Mouse (Mus musculus) brown adipose tissue, adult 24 weeks (tissue): Measurements from ENCODE around the gene Plagl2. TPM values are rescaled to one million over a fixed set of nuclear protein-coding genes. Genes with fewer than 3 reads are reported as not detected.

ENCODE experiments used
- H3K27ac ChIP-seq: fragments of 200-500 bp; replicated peaks from 2 replicates; pipeline ENCODE4 v1.5.1; 2012; ENCODE audit warnings: low read depth, mild to moderate bottlenecking, low read length
- H3K4me1 ChIP-seq: fragments of 200-500 bp; 2 replicates; pipeline ENCODE4 v1.6.1; 2012; ENCODE audit warnings: low read length, mixed read lengths; ENCODE audit not compliant: control insufficient read depth, insufficient read depth, insufficient read length
- H3K4me3 ChIP-seq: fragments of 200-500 bp; 2 replicates; pipeline ENCODE4 v1.5.1; 2012; ENCODE audit warnings: low read depth, mild to moderate bottlenecking, low read length, moderate library complexity; ENCODE audit not compliant: insufficient read depth
- polyA plus RNA-seq: library from polyadenylated mRNA; stranded (reverse); fragments of >200 nt; gene quantifications from 2 replicates; pipeline ENCODE4 v1.2.4, GENCODE M21; 2012; ENCODE audit not compliant: missing spikeins, insufficient read depth, insufficient read length

Plagl2 gene
- polyA plus RNA-seq, 1 experiment: 2.8 TPM

DNA sequence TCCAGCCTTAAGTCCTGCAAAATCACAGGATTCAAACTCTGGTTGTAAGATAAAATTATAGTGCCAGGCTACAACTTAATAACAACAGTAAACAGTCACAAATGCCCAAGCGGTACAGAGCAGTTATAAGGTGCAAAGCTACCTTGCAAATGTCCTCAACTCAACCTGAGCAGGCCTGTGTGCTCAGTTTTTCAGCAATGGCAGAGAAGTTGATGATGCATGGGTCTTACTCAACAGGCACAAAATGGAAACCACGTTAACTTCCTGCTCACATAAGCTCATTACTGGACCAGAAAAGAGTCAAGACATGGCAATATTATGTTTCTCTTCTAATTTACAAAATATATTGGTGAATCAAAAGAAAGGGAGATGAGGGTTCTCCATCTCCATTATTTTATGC is 18.7 kb downstream of the Plagl2 start:
- Histone ChIP-seq H3K4me3 (no peak overlapping the region), H3K4me1 (peaks cover 3% of the 10 kb centered on the region; the same call in 1 of the 2 replicates), H3K27ac (no peak overlapping the region)

GRCm38 (mm10) chr2:153222130-153222529 is 19.1 kb downstream of the Plagl2 start:
- no peak overlapping the region for H3K4me3 ChIP-seq
- H3K4me1 ChIP-seq: peaks cover 3% of the 10 kb centered on the region; the same call in 1 of the 2 replicates
- no peak overlapping the region for H3K27ac ChIP-seq

- Histone ChIP-seq H3K27ac (no peak overlapping the region), H3K4me1 (peaks cover 3% of the 10 kb centered on the region; the same call in 1 of the 2 replicates), H3K4me3 (no peak overlapping the region)
These were observed 19.6 kb downstream of the Plagl2 start for GRCm38 (mm10) chr2:153221620-153222019.

DNA sequence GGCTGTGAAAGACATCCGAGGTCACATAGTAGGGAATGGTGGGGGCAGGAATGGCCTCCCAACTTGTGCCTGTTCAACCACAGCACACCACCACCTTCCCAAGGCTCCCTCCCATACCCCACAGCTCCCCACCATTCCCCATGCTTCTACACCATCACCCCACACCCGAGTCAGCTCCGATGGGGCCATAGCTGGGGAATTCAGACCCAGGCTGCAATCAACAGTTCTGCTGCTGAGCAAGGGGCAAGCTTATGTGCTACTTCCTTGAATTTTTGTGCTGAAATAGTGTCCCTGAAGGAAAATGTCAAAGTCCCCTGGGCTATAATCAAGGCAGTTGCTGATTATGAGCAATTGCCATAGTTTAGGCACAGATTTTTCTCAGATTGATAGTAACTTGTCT is 22.7 kb downstream of the Plagl2 start:
- Histone ChIP-seq H3K27ac (no peak overlapping the region), H3K4me1 (peaks cover 3% of the 10 kb centered on the region; the same call in 1 of the 2 replicates), H3K4me3 (no peak overlapping the region)

- Histone ChIP-seq H3K4me3 (no peak overlapping the region), H3K27ac (no peak overlapping the region), H3K4me1 (peaks cover 3% of the 10 kb centered on the region; the same call in 1 of the 2 replicates)
These were observed 23.3 kb downstream of the Plagl2 start for GRCm38 (mm10) chr2:153217826-153218340.

GRCm38 (mm10) chr2:153215421-153215820 is 25.8 kb downstream of the Plagl2 start:
- Histone ChIP-seq H3K27ac (peak overlapping the region; percentile 23; the same call in 1 of the 2 replicates), H3K4me3 (no peak overlapping the region), H3K4me1 (peaks cover 3% of the 10 kb centered on the region; the same call in 1 of the 2 replicates)

DNA sequence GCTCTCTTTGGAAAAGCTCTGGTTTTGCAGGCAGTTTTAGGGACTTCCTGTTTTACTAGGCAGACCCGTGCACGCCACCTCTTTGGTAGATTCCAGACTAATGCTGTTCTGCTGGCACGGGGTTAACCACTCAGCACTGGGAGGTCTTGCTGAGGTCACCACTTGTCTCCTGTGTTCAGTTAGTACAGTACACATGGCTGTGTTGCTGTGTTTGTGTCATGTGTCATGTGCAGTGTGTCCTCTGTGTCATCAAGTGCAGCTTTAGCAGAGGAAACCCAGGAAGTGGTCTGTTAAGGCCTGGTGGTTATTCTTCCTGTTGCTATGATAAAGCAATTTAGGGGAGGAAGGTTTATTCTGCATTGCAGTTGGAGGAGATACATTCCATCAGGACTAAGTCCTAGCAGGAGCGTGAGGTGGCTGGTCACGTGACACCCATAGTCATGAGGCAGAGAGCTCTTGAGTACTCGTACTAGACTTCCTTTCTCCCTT is 26.4 kb downstream of the Plagl2 start:
- Histone ChIP-seq H3K27ac (peak overlapping the region; percentile 23), H3K4me3 (no peak overlapping the region), H3K4me1 (peaks cover 3% of the 10 kb centered on the region; the same call in 1 of the 2 replicates)

GRCm38 (mm10) chr2:153213351-153213750 is 27.9 kb downstream of the Plagl2 start:
- H3K4me3 ChIP-seq: no peak overlapping the region
- no peak overlapping the region for H3K27ac ChIP-seq
- H3K4me1 ChIP-seq: peaks cover 3% of the 10 kb centered on the region; the same call in 1 of the 2 replicates

GRCm38 (mm10) chr2:153211451-153211850 is 29.8 kb downstream of the Plagl2 start:
- H3K4me3 ChIP-seq: no peak overlapping the region
- no peaks in the 10 kb centered on the region for H3K4me1 ChIP-seq
- H3K27ac ChIP-seq: no peak overlapping the region

GRCm38 (mm10) chr2:153209286-153209685 is 31.9 kb downstream of the Plagl2 start:
- Histone ChIP-seq H3K27ac (no peak overlapping the region), H3K4me1 (no peaks in the 10 kb centered on the region), H3K4me3 (no peak overlapping the region)

DNA sequence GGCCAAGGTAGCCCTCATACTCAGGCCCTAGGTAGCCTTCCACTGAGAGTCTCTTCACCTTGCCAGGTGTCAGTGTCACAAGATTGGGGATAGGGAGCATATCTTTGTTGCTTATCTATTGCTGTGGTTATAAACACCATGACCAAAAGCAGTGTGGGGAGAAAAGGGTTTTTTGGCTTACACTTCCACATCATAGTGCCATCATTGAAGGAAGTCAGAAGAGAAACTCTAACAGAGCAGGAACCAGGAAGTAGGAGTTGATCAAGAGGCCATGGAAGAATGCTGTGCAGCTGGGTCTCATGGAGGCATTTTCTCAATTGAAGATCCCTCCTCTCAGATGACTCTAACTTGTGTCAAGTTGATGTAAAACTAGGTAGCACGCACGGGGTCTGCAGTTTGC is 33.1 kb downstream of the Plagl2 start:
- Histone ChIP-seq H3K4me3 (no peak overlapping the region), H3K4me1 (no peaks in the 10 kb centered on the region; the same call in 1 of the 2 replicates), H3K27ac (no peak overlapping the region)

- Histone ChIP-seq H3K27ac (no peak overlapping the region), H3K4me1 (no peaks in the 10 kb centered on the region; the same call in 1 of the 2 replicates), H3K4me3 (no peak overlapping the region)
These were observed 38.5 kb downstream of the Plagl2 start for GRCm38 (mm10) chr2:153202766-153203165.

GRCm38 (mm10) chr2:153199114-153199513 is 42.1 kb downstream of the Plagl2 start:
- Histone ChIP-seq H3K4me1 (no peaks in the 10 kb centered on the region; the same call in 1 of the 2 replicates), H3K4me3 (no peak overlapping the region), H3K27ac (no peak overlapping the region)

- H3K4me3 ChIP-seq: no peak overlapping the region
- H3K27ac ChIP-seq: peak overlapping the region; percentile 48; the same call in 1 of the 2 replicates
- no peaks in the 10 kb centered on the region; the same call in 1 of the 2 replicates for H3K4me1 ChIP-seq
These were observed 42.7 kb downstream of the Plagl2 start for GRCm38 (mm10) chr2:153198485-153198884.

DNA sequence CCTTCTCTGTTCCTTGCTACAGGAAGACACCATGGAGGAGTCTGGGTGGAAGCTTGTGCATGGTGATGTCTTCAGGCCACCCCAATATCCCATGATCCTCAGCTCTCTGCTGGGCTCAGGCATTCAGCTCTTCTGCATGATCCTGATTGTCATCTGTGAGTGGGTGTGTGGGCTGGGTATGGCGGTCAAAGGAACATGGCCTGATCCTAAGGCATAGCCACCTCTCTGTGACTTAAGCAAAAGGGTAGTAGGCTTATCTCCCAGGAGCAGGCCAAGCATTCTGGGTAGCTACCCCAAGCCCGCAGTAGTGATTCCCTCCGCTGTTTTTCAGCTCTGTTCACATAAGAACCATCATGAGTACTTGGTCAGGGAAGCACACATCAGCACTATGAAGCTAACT is 47.0 kb downstream of the Plagl2 start:
- H3K4me1 ChIP-seq: no peaks in the 10 kb centered on the region
- H3K4me3 ChIP-seq: no peak overlapping the region
- no peak overlapping the region for H3K27ac ChIP-seq

GRCm38 (mm10) chr2:153191242-153191641 is 50.0 kb downstream of the Plagl2 start:
- Histone ChIP-seq H3K4me1 (no peaks in the 10 kb centered on the region), H3K27ac (no peak overlapping the region), H3K4me3 (no peak overlapping the region)
